Mouse (Mus musculus) kidney, postnatal 4 days (tissue): Measurements from ENCODE around the gene Ugt1a8.

ENCODE experiments used
- DNase-seq, 2 experiments: peaks; one replicate each; pipeline ENCODE4 v3.0.0; 2021; ENCODE audit warnings: mixed read lengths in 2 of 2

Gene Ugt1a8

GRCm38 (mm10) chr1:88261706-88262105 is 174.1 kb downstream of the Ugt1a8 start:
- DNase-seq, result no peak

- DNase-seq, result peak; percentile 81 to 86
Measured at GRCm38 (mm10) chr1:88262255-88262654, 174.6 kb downstream of the Ugt1a8 start.

- no peak for DNase-seq
Measured at GRCm38 (mm10) chr1:88262961-88263360, 175.3 kb downstream of the Ugt1a8 start.

GRCm38 (mm10) chr1:88263778-88264177 is 176.2 kb downstream of the Ugt1a8 start:
- DNase-seq, result no peak

GRCm38 (mm10) chr1:88264237-88264868 is 176.7 kb downstream of the Ugt1a8 start:
- DNase-seq, result no peak

- DNase-seq, result no peak
Measured at GRCm38 (mm10) chr1:88264869-88265240, 177.2 kb downstream of the Ugt1a8 start.

- DNase-seq, result peak in 1 of 2 experiments; percentile 9
Measured at GRCm38 (mm10) chr1:88266123-88266522, 178.5 kb downstream of the Ugt1a8 start.

GRCm38 (mm10) chr1:88267489-88267888 is 179.9 kb downstream of the Ugt1a8 start:
- peak in 1 of 2 experiments; percentile 11 for DNase-seq

- no peak for DNase-seq
Measured at GRCm38 (mm10) chr1:88268070-88268469, 180.5 kb downstream of the Ugt1a8 start.
